Mouse (Mus musculus) kidney, embryonic 14.5 days (tissue): ENCODE data around the gene Galntl6. TPM values are rescaled to one million over a fixed set of nuclear protein-coding genes. Genes with fewer than 3 reads are reported as not detected.
"Not testable (repeated sequence)": the region's sequence is repeated elsewhere in the genome, so short reads cannot be mapped to it uniquely, and the experiment has no call there.

Source experiments
- ATAC-seq: fragments of 200-750 bp; cut with Nextera tagmentation; 2 replicates; pipeline ENCODE4 v1.8.0; 2017; ENCODE audit warnings: moderate number of reproducible peaks, mild to moderate bottlenecking, moderate TSS enrichment, moderate library complexity; ENCODE audit not compliant: low FRiP score, low TSS enrichment
- H3K27ac ChIP-seq: fragments of 300-500 bp; sonication (generic); 2 replicates; pipeline ENCODE4 v1.5.1; 2014; ENCODE audit warnings: low read depth, mild to moderate bottlenecking, low read length, moderate library complexity, mixed read lengths
- H3K27me3 ChIP-seq: fragments of 300-500 bp; sonication (generic); 2 replicates; pipeline ENCODE4 v1.6.1; 2014; ENCODE audit warnings: mild to moderate bottlenecking, low read length; ENCODE audit not compliant: control insufficient read depth, insufficient read depth
- H3K36me3 ChIP-seq: fragments of 300-500 bp; sonication (generic); 2 replicates; pipeline ENCODE4 v1.6.1; 2014; ENCODE audit warnings: low read length, mixed read lengths; ENCODE audit not compliant: control insufficient read depth, insufficient read depth
- H3K4me1 ChIP-seq: fragments of 300-500 bp; sonication (generic); 2 replicates; pipeline ENCODE4 v1.6.1; 2014; ENCODE audit warnings: low read length, mixed read lengths; ENCODE audit not compliant: control insufficient read depth, insufficient read depth
- H3K4me2 ChIP-seq: fragments of 300-500 bp; sonication (generic); replicated peaks from 2 replicates; pipeline ENCODE4 v1.6.1; 2014; ENCODE audit warnings: low read depth, mild to moderate bottlenecking, low read length
- H3K4me3 ChIP-seq: fragments of 300-500 bp; sonication (generic); 2 replicates; pipeline ENCODE4 v1.5.1; 2014; ENCODE audit warnings: mild to moderate bottlenecking, low read length
- H3K9ac ChIP-seq: fragments of 300-500 bp; sonication (generic); 2 replicates; pipeline ENCODE4 v1.6.1; 2014; ENCODE audit warnings: low read depth, mild to moderate bottlenecking, low read length, moderate library complexity
- H3K9me3 ChIP-seq: fragments of 300-500 bp; sonication (generic); 2 replicates; pipeline ENCODE4 v1.6.1; 2016; ENCODE audit warnings: low read length; ENCODE audit not compliant: control insufficient read depth
- WGBS: fragments of 180-500 bp; shearing (Covaris S2); extraction: QIAGEN DNeasy Blood & Tissue Kit; methylation state at CpG from one replicate; pipeline ENCODE4 v1.1.7; 2014; 5-methylcytosine and 5-hydroxymethylcytosine counted together
- polyA plus RNA-seq: library from polyadenylated mRNA; unstranded; fragments of >200 nt; fragmentation: Nextera tagmentation; extraction: Ambion mirVana; gene quantifications from 2 replicates; pipeline ENCODE4 v1.2.1, GENCODE M21; 2014

Galntl6 gene
- polyA plus RNA-seq, 1 experiment from 2014 or later, result 2.1 TPM

- ATAC-seq, result no peak
- H3K27me3 ChIP-seq, result no peaks in the 10 kb centered on the region
- H3K27ac ChIP-seq, result no peak overlapping the region
- no peak overlapping the region for H3K4me2 ChIP-seq
- 47% methylated on average over 2 of the region's 2 CpGs for WGBS
- H3K4me3 ChIP-seq, result no peak overlapping the region
- H3K36me3 ChIP-seq, result no peaks in the 10 kb centered on the region
- H3K4me1 ChIP-seq, result no peaks in the 10 kb centered on the region
- H3K9ac ChIP-seq, result no peak overlapping the region
- H3K9me3 ChIP-seq, result no peaks in the 10 kb centered on the region
Observed at GRCm38 (mm10) chr8:58566115-58566514, 346.3 kb downstream of the Galntl6 start.

GRCm38 (mm10) chr8:58535781-58536180, 376.7 kb downstream of the Galntl6 start:
- Histone ChIP-seq H3K27me3 (no peaks in the 10 kb centered on the region), H3K9me3 (no peaks in the 10 kb centered on the region), H3K4me1 (no peaks in the 10 kb centered on the region), H3K9ac (no peak overlapping the region), H3K36me3 (no peaks in the 10 kb centered on the region), H3K27ac (no peak overlapping the region), H3K4me3 (no peak overlapping the region), H3K4me2 (no peak overlapping the region)
- WGBS, result 90% methylated on average over 2 of the region's 2 CpGs
- no peak for ATAC-seq

- H3K36me3 ChIP-seq, result no peaks in the 10 kb centered on the region
- no peak for ATAC-seq
Observed at GRCm38 (mm10) chr8:58534631-58535030, 377.8 kb downstream of the Galntl6 start.

GRCm38 (mm10) chr8:58523443-58523842, 389.0 kb downstream of the Galntl6 start:
- no peaks in the 10 kb centered on the region for H3K9me3 ChIP-seq
- peak; percentile 78; the same call in 1 of the 2 replicates for ATAC-seq
- whole genome bisulfite sequencing, result 0% methylated on average over 1 of the region's 1 CpGs
- H3K9ac ChIP-seq, result no peak overlapping the region
- no peak overlapping the region for H3K4me2 ChIP-seq
- no peak overlapping the region for H3K4me3 ChIP-seq
- no peak overlapping the region for H3K27ac ChIP-seq
- H3K27me3 ChIP-seq, result no peaks in the 10 kb centered on the region
- no peaks in the 10 kb centered on the region for H3K4me1 ChIP-seq
- H3K36me3 ChIP-seq, result no peaks in the 10 kb centered on the region

More at GRCm38 (mm10) chr8:58534631-58535030, 377.8 kb downstream of the Galntl6 start:
- no peaks in the 10 kb centered on the region for H3K27me3 ChIP-seq
- no peak overlapping the region for H3K4me2 ChIP-seq
- H3K27ac ChIP-seq, result no peak overlapping the region
- H3K4me1 ChIP-seq, result no peaks in the 10 kb centered on the region
- no peak overlapping the region for H3K4me3 ChIP-seq
- H3K9me3 ChIP-seq, result no peaks in the 10 kb centered on the region
- no peak overlapping the region for H3K9ac ChIP-seq

GRCm38 (mm10) chr8:58521932-58522331, 390.5 kb downstream of the Galntl6 start:
- H3K9ac ChIP-seq, result no peak overlapping the region
- no peaks in the 10 kb centered on the region for H3K9me3 ChIP-seq
- H3K27me3 ChIP-seq, result no peaks in the 10 kb centered on the region
- H3K4me3 ChIP-seq, result no peak overlapping the region
- no peak for ATAC-seq
- no peaks in the 10 kb centered on the region for H3K4me1 ChIP-seq
- no peak overlapping the region for H3K27ac ChIP-seq
- H3K4me2 ChIP-seq, result no peak overlapping the region
- no peaks in the 10 kb centered on the region for H3K36me3 ChIP-seq

- Histone ChIP-seq H3K9ac (no peak overlapping the region), H3K4me1 (no peaks in the 10 kb centered on the region), H3K4me3 (no peak overlapping the region), H3K27ac (no peak overlapping the region), H3K27me3 (no peaks in the 10 kb centered on the region), H3K36me3 (no peaks in the 10 kb centered on the region), H3K4me2 (no peak overlapping the region), H3K9me3 (no peaks in the 10 kb centered on the region)
- no peak for ATAC-seq
Observed at GRCm38 (mm10) chr8:58510516-58510915, 401.9 kb downstream of the Galntl6 start.

GRCm38 (mm10) chr8:58509051-58509450, 403.4 kb downstream of the Galntl6 start:
- no peak for ATAC-seq
- WGBS, result 74% methylated on average over 1 of the region's 1 CpGs
- no peak overlapping the region for H3K27ac ChIP-seq

GRCm38 (mm10) chr8:58487099-58487498, 425.3 kb downstream of the Galntl6 start:
- H3K4me3 ChIP-seq, result no peak overlapping the region
- no peaks in the 10 kb centered on the region for H3K27me3 ChIP-seq
- no peaks in the 10 kb centered on the region for H3K4me1 ChIP-seq
- no peak overlapping the region for H3K4me2 ChIP-seq
- no peak overlapping the region for H3K27ac ChIP-seq
- no peak overlapping the region for H3K9ac ChIP-seq
- H3K9me3 ChIP-seq, result no peaks in the 10 kb centered on the region
- H3K36me3 ChIP-seq, result no peaks in the 10 kb centered on the region
- WGBS, result 82% methylated on average over 4 of the region's 4 CpGs
- no peak for ATAC-seq

More at GRCm38 (mm10) chr8:58509051-58509450, 403.4 kb downstream of the Galntl6 start:
- H3K9me3 ChIP-seq, result no peaks in the 10 kb centered on the region
- no peaks in the 10 kb centered on the region for H3K27me3 ChIP-seq
- H3K4me2 ChIP-seq, result no peak overlapping the region
- no peaks in the 10 kb centered on the region for H3K4me1 ChIP-seq
- no peak overlapping the region for H3K9ac ChIP-seq
- no peak overlapping the region for H3K4me3 ChIP-seq
- H3K36me3 ChIP-seq, result no peaks in the 10 kb centered on the region

- not testable (repeated sequence) for H3K36me3 ChIP-seq, H3K4me1 ChIP-seq, H3K27me3 ChIP-seq, H3K4me2 ChIP-seq, H3K4me3 ChIP-seq, H3K9ac ChIP-seq, H3K27ac ChIP-seq, ATAC-seq, H3K9me3 ChIP-seq
- WGBS, result 87% methylated on average over 2 of the region's 2 CpGs
Observed at GRCm38 (mm10) chr8:58463342-58463741, 449.1 kb downstream of the Galntl6 start.

- WGBS, result 63% methylated on average over 2 of the region's 2 CpGs
- ATAC-seq, result no peak
Observed at GRCm38 (mm10) chr8:58442696-58443095, 469.7 kb downstream of the Galntl6 start.

More at GRCm38 (mm10) chr8:58442696-58443095, 469.7 kb downstream of the Galntl6 start:
- H3K9me3 ChIP-seq, result no peaks in the 10 kb centered on the region
- H3K4me3 ChIP-seq, result no peak overlapping the region
- H3K4me1 ChIP-seq, result no peaks in the 10 kb centered on the region
- H3K36me3 ChIP-seq, result no peaks in the 10 kb centered on the region
- no peak overlapping the region for H3K4me2 ChIP-seq
- no peak overlapping the region for H3K9ac ChIP-seq
- no peaks in the 10 kb centered on the region for H3K27me3 ChIP-seq
- no peak overlapping the region for H3K27ac ChIP-seq
